Mouse (Mus musculus): Measurements from ENCODE around the gene Gng7. TPM values are rescaled to one million over a fixed set of nuclear protein-coding genes. Genes with fewer than 3 reads are reported as not detected.

Gene Gng7
- polyA plus RNA-seq, 1 experiment, result 3.0 TPM

DNA sequence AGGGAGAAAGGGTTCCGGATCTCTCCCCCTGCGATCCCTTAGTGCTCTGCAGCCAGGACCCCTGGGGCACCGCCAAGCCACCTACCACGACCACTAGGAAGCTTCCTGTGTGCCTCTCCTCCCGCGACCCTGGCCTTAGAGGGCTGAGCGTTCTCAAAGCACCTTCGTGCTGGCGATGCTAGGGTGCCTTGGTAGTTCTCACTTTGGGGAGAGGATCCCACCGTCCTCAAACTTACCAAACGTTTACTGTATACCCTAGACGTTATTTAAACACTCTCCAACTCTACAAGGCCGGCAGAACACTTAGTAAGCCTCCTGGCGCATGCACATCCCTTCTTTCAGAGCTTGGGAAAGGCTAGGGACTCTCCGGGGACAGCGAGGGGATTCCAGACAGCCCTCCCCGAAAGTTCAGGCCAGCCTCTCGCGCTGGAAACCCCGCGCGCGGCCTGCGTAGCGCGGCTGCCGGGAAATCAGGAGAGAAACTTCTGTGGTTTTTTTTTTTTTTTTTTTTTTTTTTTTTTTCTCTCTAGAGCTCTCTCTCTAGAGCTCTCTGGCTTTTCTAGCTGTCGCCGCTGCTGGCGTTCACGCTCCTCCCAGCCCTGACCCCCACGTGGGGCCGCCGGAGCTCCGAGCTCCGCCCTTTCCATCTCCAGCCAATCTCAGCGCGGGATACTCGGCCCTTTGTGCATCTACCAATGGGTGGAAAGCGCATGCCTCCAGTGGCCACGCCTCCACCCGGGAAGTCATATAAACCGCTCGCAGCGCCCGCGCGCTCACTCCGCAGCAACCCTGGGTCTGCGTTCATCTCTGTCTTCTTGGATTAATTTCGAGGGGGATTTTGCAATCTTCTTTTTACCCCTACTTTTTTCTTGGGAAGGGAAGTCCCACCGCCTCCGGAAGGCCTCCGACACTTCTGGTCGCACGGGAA is 85.2 kb downstream of the Gng7 start, which contains the start of gene Gadd45b:
Gadd45b (plus strand) TSS at position 775 of the 928 bp plus-strand sequence.
- under 1% methylated on average over 56 of the region's 56 CpGs for WGBS
- peak within 1 kb of the TSS; percentile 97 for H3K4me3 ChIP-seq (replicated peaks; ENCODE audit: extremely low read depth, low read depth, low read length)
- TF ChIP-seq POLR2A (IDR thresholded peaks at IDR 0.05; ENCODE audit: borderline replicate concordance, extremely low read depth, low read depth, low read length), result peak; percentile 100
- TF ChIP-seq CTCF (IDR thresholded peaks at IDR 0.05; ENCODE audit: insufficient read depth, low read length), result no peak
- peaks cover 21% of the 10 kb centered on the region for H3K4me1 ChIP-seq (ENCODE audit: control insufficient read depth, insufficient read depth, low read length)
- peak; percentile 98 for DNase-seq

DNA sequence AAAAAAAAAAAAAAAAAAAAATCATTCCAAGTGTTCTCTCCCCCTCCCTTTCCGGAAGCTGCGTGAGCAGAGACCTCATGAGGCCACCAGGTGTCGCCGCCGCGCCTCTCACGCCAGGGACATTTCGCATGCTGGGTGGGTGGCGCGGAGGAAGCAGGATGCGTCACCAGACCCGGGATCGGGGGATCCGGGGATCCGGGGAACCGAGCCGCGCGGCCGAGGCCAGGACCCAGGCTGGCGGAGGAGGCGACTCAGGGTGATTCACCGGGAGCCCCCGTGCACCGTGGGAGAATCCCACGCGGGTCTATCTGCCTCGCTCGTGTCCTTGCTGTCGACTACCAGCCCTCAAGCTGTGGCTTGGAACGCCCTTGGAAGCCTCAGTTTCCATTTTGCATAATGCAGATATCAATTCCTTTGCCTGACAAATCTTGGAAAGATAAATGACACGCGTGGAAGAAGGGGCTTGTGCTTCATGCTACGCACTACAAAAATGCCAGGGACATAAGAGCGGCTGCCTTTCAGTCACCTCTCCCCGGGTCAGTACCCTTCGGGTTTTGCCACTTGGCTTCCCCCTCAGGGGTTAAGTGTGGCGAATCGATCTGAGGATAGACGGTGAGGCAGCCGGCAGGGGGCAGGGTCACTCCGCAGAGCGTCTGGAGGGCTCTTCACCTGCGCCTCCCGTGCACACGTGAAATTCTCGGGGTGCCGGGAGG is 86.0 kb downstream of the Gng7 start:
- DNase-seq, result peak; percentile 91
- WGBS, result under 1% methylated on average over 48 of the region's 48 CpGs
- Histone ChIP-seq H3K4me3 (replicated peaks; ENCODE audit: extremely low read depth, low read depth, low read length) (peak overlapping the region; percentile 73), H3K4me1 (ENCODE audit: control insufficient read depth, insufficient read depth, low read length) (peaks cover 18% of the 10 kb centered on the region)
- TF ChIP-seq CTCF (IDR thresholded peaks at IDR 0.05; ENCODE audit: insufficient read depth, low read length), result peak; percentile 74
- TF ChIP-seq POLR2A (IDR thresholded peaks at IDR 0.05; ENCODE audit: borderline replicate concordance, extremely low read depth, low read depth, low read length), result peak; percentile 57; the same call in 1 of the 2 replicates

DNA sequence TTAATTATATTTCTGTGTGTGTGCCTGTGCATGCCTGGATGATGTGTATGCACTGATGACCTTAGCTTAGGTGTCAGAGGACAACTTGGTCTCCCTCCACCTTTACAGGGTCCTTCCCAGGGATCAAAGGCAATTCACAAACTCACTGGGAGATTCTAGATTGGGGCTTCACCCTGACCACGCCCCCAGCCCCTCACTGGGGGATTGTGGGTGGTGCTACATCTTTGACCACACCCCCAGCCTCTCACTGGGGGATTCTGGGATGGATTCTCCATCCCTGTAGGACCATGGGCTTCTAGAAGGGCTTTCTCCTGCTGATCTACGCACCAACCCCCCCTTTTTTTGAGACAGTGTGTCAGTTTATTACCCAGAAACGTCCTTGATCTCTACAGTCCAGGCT is 89.3 kb downstream of the Gng7 start:
- 49% methylated on average over 3 of the region's 3 CpGs for WGBS
- no peak overlapping the region for H3K4me3 ChIP-seq (replicated peaks; ENCODE audit: extremely low read depth, low read depth, low read length)
- no peaks in the 10 kb centered on the region for H3K4me1 ChIP-seq (ENCODE audit: control insufficient read depth, insufficient read depth, low read length)
- no peak for DNase-seq
- TF ChIP-seq CTCF (IDR thresholded peaks at IDR 0.05; ENCODE audit: insufficient read depth, low read length), result no peak
- TF ChIP-seq POLR2A (IDR thresholded peaks at IDR 0.05; ENCODE audit: borderline replicate concordance, extremely low read depth, low read depth, low read length), result no peak

DNA sequence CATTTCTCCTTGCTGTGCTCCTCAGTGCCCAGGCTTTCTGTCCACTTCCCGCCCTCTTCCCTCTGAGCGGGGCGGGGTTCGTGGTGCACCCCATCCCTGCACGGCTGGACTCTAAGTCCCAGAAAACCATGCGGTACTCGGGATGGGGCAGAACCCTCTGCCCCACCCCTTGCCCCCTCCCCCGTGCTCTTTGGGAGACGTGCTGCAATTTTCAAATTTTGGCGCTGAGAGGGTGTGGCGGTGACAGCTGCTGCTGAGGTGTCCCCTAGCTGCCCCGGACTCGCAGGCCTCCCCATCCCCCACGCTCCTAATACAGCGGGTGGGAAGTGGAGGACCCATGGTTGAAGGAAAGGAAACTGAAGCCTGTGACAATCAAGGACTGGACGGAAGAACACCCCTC is 92.8 kb downstream of the Gng7 start:
- WGBS, result 6% methylated on average over 16 of the region's 16 CpGs
- Histone ChIP-seq H3K4me3 (replicated peaks; ENCODE audit: extremely low read depth, low read depth, low read length) (peak overlapping the region; percentile 35), H3K4me1 (ENCODE audit: control insufficient read depth, insufficient read depth, low read length) (peaks cover 5% of the 10 kb centered on the region)
- TF ChIP-seq CTCF (IDR thresholded peaks at IDR 0.05; ENCODE audit: insufficient read depth, low read length) (no peak), POLR2A (IDR thresholded peaks at IDR 0.05; ENCODE audit: borderline replicate concordance, extremely low read depth, low read depth, low read length) (no peak)
- DNase-seq, result no peak

DNA sequence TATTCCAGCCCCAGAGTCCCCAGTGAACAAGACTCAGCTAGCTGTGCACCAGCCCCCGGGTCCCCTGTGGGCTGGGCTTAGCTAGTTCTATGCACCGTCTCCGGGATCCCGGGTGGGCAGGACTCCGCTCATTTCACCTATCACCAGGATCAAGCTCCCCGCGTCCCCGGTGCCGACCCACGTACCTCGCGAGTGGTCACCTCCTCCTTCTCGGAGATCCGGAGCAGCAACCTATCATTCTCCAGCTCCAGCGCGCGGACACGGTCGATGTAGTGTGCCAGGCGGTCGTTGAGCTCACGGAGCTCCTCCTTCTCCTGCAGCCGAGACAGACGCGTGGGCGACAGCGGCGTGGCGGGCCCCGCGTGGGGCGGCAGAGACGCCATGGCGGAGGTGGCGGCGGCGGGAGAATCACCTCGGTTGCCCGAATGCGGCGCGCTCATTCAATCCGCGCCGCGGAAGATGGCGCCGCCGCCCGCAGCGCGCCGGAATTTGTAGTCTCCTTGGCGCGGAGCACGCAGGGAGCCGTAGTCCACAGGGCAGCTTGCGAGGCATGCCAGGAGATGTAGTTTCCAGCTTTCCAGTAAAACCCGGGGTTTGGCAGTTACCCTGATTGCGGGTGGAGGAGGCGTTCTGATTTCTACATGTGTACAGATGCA is 96.8 kb downstream of the Gng7 start, which contains the start of gene Lmnb2:
Lmnb2 (minus strand) TSS at position 467 of the 656 bp plus-strand sequence.
- Histone ChIP-seq H3K4me3 (replicated peaks; ENCODE audit: extremely low read depth, low read depth, low read length) (peak within 1 kb of the TSS; percentile 85), H3K4me1 (ENCODE audit: control insufficient read depth, insufficient read depth, low read length) (peaks cover 5% of the 10 kb centered on the region)
- TF ChIP-seq POLR2A (IDR thresholded peaks at IDR 0.05; ENCODE audit: borderline replicate concordance, extremely low read depth, low read depth, low read length), result no peak
- TF ChIP-seq CTCF (IDR thresholded peaks at IDR 0.05; ENCODE audit: insufficient read depth, low read length), result no peak
- DNase-seq, result peak; percentile 60
- under 1% methylated on average over 61 of the region's 61 CpGs for WGBS

DNA sequence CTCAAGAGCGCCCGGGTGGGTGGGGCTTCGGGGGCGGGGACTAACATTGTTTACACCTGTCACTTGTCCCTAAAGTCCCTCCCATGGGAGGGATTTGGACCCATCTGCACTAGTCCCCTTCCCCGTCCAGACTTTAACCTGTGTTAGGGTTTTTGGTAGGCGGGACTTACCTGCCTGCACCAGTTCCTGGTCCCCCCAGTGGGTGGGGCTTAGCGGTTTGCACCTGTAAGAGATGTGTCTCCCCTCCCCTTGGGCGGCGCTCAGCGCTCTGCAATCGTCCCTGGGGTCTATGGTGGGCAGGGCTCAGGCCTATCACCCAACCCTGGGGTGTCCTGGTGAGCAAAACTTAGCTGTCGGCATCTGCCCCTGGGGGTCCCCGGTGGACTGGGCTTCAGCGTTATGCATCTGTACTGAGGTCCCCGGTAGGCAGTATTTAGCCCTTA is 97.4 kb downstream of the Gng7 start:
- no peak for DNase-seq

DNA sequence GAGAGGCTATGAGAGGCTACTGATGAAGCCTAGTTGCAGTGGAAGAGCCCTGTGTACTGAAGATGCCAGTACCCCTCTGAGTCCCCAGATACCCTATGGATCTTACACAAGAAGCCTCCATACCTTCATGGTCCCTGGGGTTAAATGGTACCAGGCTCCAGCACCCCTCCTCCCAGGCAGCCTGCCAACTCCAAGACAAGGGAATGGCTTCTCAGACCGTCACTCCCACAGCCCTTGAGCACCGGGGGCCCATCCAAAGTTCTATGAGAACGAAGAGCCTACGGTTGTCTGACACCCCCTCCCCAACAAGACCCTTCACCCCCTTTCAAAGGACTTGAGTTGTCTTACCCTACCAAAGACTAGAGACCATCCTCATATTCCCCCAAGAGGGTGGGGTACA is 99.0 kb downstream of the Gng7 start:
- no peak for TF ChIP-seq CTCF (IDR thresholded peaks at IDR 0.05; ENCODE audit: insufficient read depth, low read length)
- TF ChIP-seq POLR2A (IDR thresholded peaks at IDR 0.05; ENCODE audit: borderline replicate concordance, extremely low read depth, low read depth, low read length), result no peak
- no peak for DNase-seq
- no peak overlapping the region for H3K4me3 ChIP-seq (replicated peaks; ENCODE audit: extremely low read depth, low read depth, low read length)
- peaks cover 5% of the 10 kb centered on the region for H3K4me1 ChIP-seq (ENCODE audit: control insufficient read depth, insufficient read depth, low read length)
- WGBS, result 86% methylated on average over 4 of the region's 4 CpGs

More for the DNA sequence above, 97.4 kb downstream of the Gng7 start:
- Histone ChIP-seq H3K4me1 (ENCODE audit: control insufficient read depth, insufficient read depth, low read length) (peaks cover 5% of the 10 kb centered on the region), H3K4me3 (replicated peaks; ENCODE audit: extremely low read depth, low read depth, low read length) (peak overlapping the region; percentile 85)
- WGBS, result 3% methylated on average over 15 of the region's 15 CpGs
- TF ChIP-seq CTCF (IDR thresholded peaks at IDR 0.05; ENCODE audit: insufficient read depth, low read length) (no peak), POLR2A (IDR thresholded peaks at IDR 0.05; ENCODE audit: borderline replicate concordance, extremely low read depth, low read depth, low read length) (no peak)

DNA sequence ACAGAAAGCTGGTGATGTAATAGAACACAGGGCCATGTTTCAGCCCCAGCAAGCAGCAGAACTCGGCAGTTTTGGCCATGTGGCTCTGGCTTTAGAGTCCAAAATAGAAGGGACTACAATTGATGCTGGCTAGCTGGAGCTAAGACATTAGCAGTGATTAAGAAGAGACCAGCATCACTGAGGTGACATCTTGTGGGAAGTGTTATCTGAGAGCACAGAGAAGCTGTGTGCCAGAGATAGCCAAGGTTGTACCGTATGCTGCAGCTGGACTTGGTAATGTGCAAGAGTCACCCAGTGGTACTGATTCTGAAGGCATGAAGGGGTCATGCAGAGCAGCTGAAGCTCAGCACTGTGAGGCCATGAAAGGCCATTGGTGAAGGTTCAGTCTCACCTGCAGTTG is 99.5 kb downstream of the Gng7 start:
- Histone ChIP-seq H3K4me3 (replicated peaks; ENCODE audit: extremely low read depth, low read depth, low read length) (no peak overlapping the region), H3K4me1 (ENCODE audit: control insufficient read depth, insufficient read depth, low read length) (peaks cover 5% of the 10 kb centered on the region)
- DNase-seq, result no peak
- 72% methylated on average over 2 of the region's 2 CpGs for WGBS
- TF ChIP-seq CTCF (IDR thresholded peaks at IDR 0.05; ENCODE audit: insufficient read depth, low read length), result no peak
- TF ChIP-seq POLR2A (IDR thresholded peaks at IDR 0.05; ENCODE audit: borderline replicate concordance, extremely low read depth, low read depth, low read length), result no peak

DNA sequence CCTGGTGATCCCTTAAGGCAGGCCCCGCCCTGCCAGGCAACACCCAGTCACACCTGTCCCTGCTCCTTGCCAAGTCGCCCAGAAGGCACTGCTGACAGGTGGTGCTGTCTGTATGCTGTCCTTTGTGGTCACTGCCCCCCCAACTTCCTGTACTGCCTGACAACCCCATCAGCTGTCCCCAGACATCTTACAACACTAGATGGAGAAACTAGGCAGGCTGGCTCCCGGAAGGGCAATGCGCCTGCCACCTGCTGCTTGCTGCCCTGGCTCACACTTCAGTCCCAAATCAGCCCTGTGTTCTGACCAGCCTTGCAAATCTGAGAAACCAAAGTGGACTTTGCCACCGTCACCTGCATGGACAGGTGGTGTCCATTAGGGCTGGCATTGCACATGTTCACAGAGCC is 100.5 kb downstream of the Gng7 start:
- 74% methylated on average over 5 of the region's 5 CpGs for WGBS

More for the DNA sequence above, 100.5 kb downstream of the Gng7 start:
- DNase-seq, result no peak
- TF ChIP-seq POLR2A (IDR thresholded peaks at IDR 0.05; ENCODE audit: borderline replicate concordance, extremely low read depth, low read depth, low read length) (no peak), CTCF (IDR thresholded peaks at IDR 0.05; ENCODE audit: insufficient read depth, low read length) (no peak)
- peaks cover 5% of the 10 kb centered on the region for H3K4me1 ChIP-seq (ENCODE audit: control insufficient read depth, insufficient read depth, low read length)
- no peak overlapping the region for H3K4me3 ChIP-seq (replicated peaks; ENCODE audit: extremely low read depth, low read depth, low read length)
